Mouse (Mus musculus): ENCODE data around the gene Ddhd1. TPM values are rescaled to one million over a fixed set of nuclear protein-coding genes. Genes with fewer than 3 reads are reported as not detected.

Ddhd1 gene
- polyA plus RNA-seq, 1 experiment, result 5.5 TPM

- Histone ChIP-seq H3K36me3 (ENCODE audit: control insufficient read depth, insufficient read depth) (no peaks in the 10 kb centered on the region), H3ac (ENCODE audit: control insufficient read depth, insufficient read length) (no peak overlapping the region), H3K4me2 (ENCODE audit: low read depth) (no peak overlapping the region), H3K27me3 (ENCODE audit: control insufficient read depth, insufficient read depth, insufficient read length) (no peaks in the 10 kb centered on the region), H3K79me2 (ENCODE audit: control insufficient read depth, insufficient read depth) (no peaks in the 10 kb centered on the region), H3K4me3 (no peak overlapping the region)
- no peak for TF ChIP-seq MAX (IDR thresholded peaks at IDR 0.05; ENCODE audit: low read depth)
- no peak for TF ChIP-seq TCF12 (IDR thresholded peaks at IDR 0.05; ENCODE audit: insufficient read depth, poor library complexity, severe bottlenecking)
- no peak for TF ChIP-seq USF1 (IDR thresholded peaks at IDR 0.05; ENCODE audit: low read depth)
- TF ChIP-seq MYOD1 (IDR thresholded peaks at IDR 0.05; ENCODE audit: control insufficient read depth in 1 of 3, insufficient read length in 2 of 3, low read depth in 2 of 3), result no peak
- TF ChIP-seq CEBPB (IDR thresholded peaks at IDR 0.05; ENCODE audit: insufficient read depth, poor library complexity, severe bottlenecking), result no peak
- no peak for TF ChIP-seq TCF3 (IDR thresholded peaks at IDR 0.05; ENCODE audit: insufficient read length, low read depth)
- no peak for TF ChIP-seq REST (IDR thresholded peaks at IDR 0.05; ENCODE audit: insufficient read depth, insufficient read length)
- TF ChIP-seq POLR2A (IDR thresholded peaks at IDR 0.05; ENCODE audit: insufficient read length, low read depth), result no peak
- no peak for TF ChIP-seq POLR2AphosphoS2 (IDR thresholded peaks at IDR 0.05; ENCODE audit: insufficient read length, low read depth)
- no peak for TF ChIP-seq MYOG (IDR thresholded peaks at IDR 0.05; ENCODE audit: control insufficient read depth in 1 of 3, insufficient read depth in 1 of 3, insufficient read length in 2 of 3, low read depth in 2 of 3)
- TF ChIP-seq E2F4 (IDR thresholded peaks at IDR 0.05; ENCODE audit: insufficient read depth), result no peak
- TF ChIP-seq SRF (IDR thresholded peaks at IDR 0.05; ENCODE audit: control insufficient read depth, insufficient read length, low read depth), result no peak
Measured at GRCm38 (mm10) chr14:45668325-45668724, 10.4 kb upstream of the Ddhd1 start.

GRCm38 (mm10) chr14:45667231-45667630, 9.3 kb upstream of the Ddhd1 start:
- Histone ChIP-seq H3ac (ENCODE audit: control insufficient read depth, insufficient read length) (no peak overlapping the region), H3K4me2 (ENCODE audit: low read depth) (no peak overlapping the region), H3K79me2 (ENCODE audit: control insufficient read depth, insufficient read depth) (no peaks in the 10 kb centered on the region), H3K36me3 (ENCODE audit: control insufficient read depth, insufficient read depth) (no peaks in the 10 kb centered on the region), H3K4me3 (no peak overlapping the region), H3K27me3 (ENCODE audit: control insufficient read depth, insufficient read depth, insufficient read length) (no peaks in the 10 kb centered on the region)
- TF ChIP-seq MYOD1 (IDR thresholded peaks at IDR 0.05; ENCODE audit: control insufficient read depth in 1 of 3, insufficient read length in 2 of 3, low read depth in 2 of 3), result no peak
- no peak for TF ChIP-seq POLR2A (IDR thresholded peaks at IDR 0.05; ENCODE audit: insufficient read length, low read depth)
- TF ChIP-seq CEBPB (IDR thresholded peaks at IDR 0.05; ENCODE audit: insufficient read depth, poor library complexity, severe bottlenecking), result no peak
- no peak for TF ChIP-seq TCF12 (IDR thresholded peaks at IDR 0.05; ENCODE audit: insufficient read depth, poor library complexity, severe bottlenecking)
- TF ChIP-seq POLR2AphosphoS2 (IDR thresholded peaks at IDR 0.05; ENCODE audit: insufficient read length, low read depth), result no peak
- TF ChIP-seq USF1 (IDR thresholded peaks at IDR 0.05; ENCODE audit: low read depth), result no peak
- no peak for TF ChIP-seq TCF3 (IDR thresholded peaks at IDR 0.05; ENCODE audit: insufficient read length, low read depth)
- no peak for TF ChIP-seq REST (IDR thresholded peaks at IDR 0.05; ENCODE audit: insufficient read depth, insufficient read length)
- TF ChIP-seq MYOG (IDR thresholded peaks at IDR 0.05; ENCODE audit: control insufficient read depth in 1 of 3, insufficient read depth in 1 of 3, insufficient read length in 2 of 3, low read depth in 2 of 3), result no peak
- no peak for TF ChIP-seq E2F4 (IDR thresholded peaks at IDR 0.05; ENCODE audit: insufficient read depth)
- no peak for TF ChIP-seq MAX (IDR thresholded peaks at IDR 0.05; ENCODE audit: low read depth)

- Histone ChIP-seq H3K4me3 (no peak overlapping the region), H3ac (ENCODE audit: control insufficient read depth, insufficient read length) (no peak overlapping the region), H3K27me3 (ENCODE audit: control insufficient read depth, insufficient read depth, insufficient read length) (no peaks in the 10 kb centered on the region), H3K36me3 (ENCODE audit: control insufficient read depth, insufficient read depth) (no peaks in the 10 kb centered on the region), H3K4me2 (ENCODE audit: low read depth) (no peak overlapping the region), H3K79me2 (ENCODE audit: control insufficient read depth, insufficient read depth) (peaks cover 3% of the 10 kb centered on the region)
- TF ChIP-seq TCF12 (IDR thresholded peaks at IDR 0.05; ENCODE audit: insufficient read depth, poor library complexity, severe bottlenecking) (no peak), TCF3 (IDR thresholded peaks at IDR 0.05; ENCODE audit: insufficient read length, low read depth) (no peak), REST (IDR thresholded peaks at IDR 0.05; ENCODE audit: insufficient read depth, insufficient read length) (no peak), MYOD1 (IDR thresholded peaks at IDR 0.05; ENCODE audit: control insufficient read depth in 1 of 3, insufficient read length in 2 of 3, low read depth in 2 of 3) (no peak), USF1 (IDR thresholded peaks at IDR 0.05; ENCODE audit: low read depth) (no peak), E2F4 (IDR thresholded peaks at IDR 0.05; ENCODE audit: insufficient read depth) (no peak), POLR2AphosphoS2 (IDR thresholded peaks at IDR 0.05; ENCODE audit: insufficient read length, low read depth) (no peak), MYOG (IDR thresholded peaks at IDR 0.05; ENCODE audit: control insufficient read depth in 1 of 3, insufficient read depth in 1 of 3, insufficient read length in 2 of 3, low read depth in 2 of 3) (no peak), MAX (IDR thresholded peaks at IDR 0.05; ENCODE audit: low read depth) (no peak), POLR2A (IDR thresholded peaks at IDR 0.05; ENCODE audit: insufficient read length, low read depth) (no peak), CEBPB (IDR thresholded peaks at IDR 0.05; ENCODE audit: insufficient read depth, poor library complexity, severe bottlenecking) (no peak), SRF (IDR thresholded peaks at IDR 0.05; ENCODE audit: control insufficient read depth, insufficient read length, low read depth) (no peak)
Measured at GRCm38 (mm10) chr14:45661575-45661974, 3.6 kb upstream of the Ddhd1 start.

GRCm38 (mm10) chr14:45660315-45660714, 2.4 kb upstream of the Ddhd1 start:
- H3K27me3 ChIP-seq (ENCODE audit: control insufficient read depth, insufficient read depth, insufficient read length), result no peaks in the 10 kb centered on the region
- H3K4me3 ChIP-seq, result no peak overlapping the region
- no peak overlapping the region for H3K4me2 ChIP-seq (ENCODE audit: low read depth)
- H3ac ChIP-seq (ENCODE audit: control insufficient read depth, insufficient read length), result no peak overlapping the region
- peaks cover 10% of the 10 kb centered on the region for H3K79me2 ChIP-seq (ENCODE audit: control insufficient read depth, insufficient read depth)
- no peaks in the 10 kb centered on the region for H3K36me3 ChIP-seq (ENCODE audit: control insufficient read depth, insufficient read depth)
- TF ChIP-seq POLR2AphosphoS2 (IDR thresholded peaks at IDR 0.05; ENCODE audit: insufficient read length, low read depth), result no peak
- TF ChIP-seq MAX (IDR thresholded peaks at IDR 0.05; ENCODE audit: low read depth), result no peak
- no peak for TF ChIP-seq E2F4 (IDR thresholded peaks at IDR 0.05; ENCODE audit: insufficient read depth)
- TF ChIP-seq TCF12 (IDR thresholded peaks at IDR 0.05; ENCODE audit: insufficient read depth, poor library complexity, severe bottlenecking), result no peak
- no peak for TF ChIP-seq TCF3 (IDR thresholded peaks at IDR 0.05; ENCODE audit: insufficient read length, low read depth)
- no peak for TF ChIP-seq USF1 (IDR thresholded peaks at IDR 0.05; ENCODE audit: low read depth)
- no peak for TF ChIP-seq REST (IDR thresholded peaks at IDR 0.05; ENCODE audit: insufficient read depth, insufficient read length)
- TF ChIP-seq SRF (IDR thresholded peaks at IDR 0.05; ENCODE audit: control insufficient read depth, insufficient read length, low read depth), result no peak
- TF ChIP-seq MYOG (IDR thresholded peaks at IDR 0.05; ENCODE audit: control insufficient read depth in 1 of 3, insufficient read depth in 1 of 3, insufficient read length in 2 of 3, low read depth in 2 of 3), result no peak
- no peak for TF ChIP-seq POLR2A (IDR thresholded peaks at IDR 0.05; ENCODE audit: insufficient read length, low read depth)
- TF ChIP-seq CEBPB (IDR thresholded peaks at IDR 0.05; ENCODE audit: insufficient read depth, poor library complexity, severe bottlenecking), result no peak
- TF ChIP-seq MYOD1 (IDR thresholded peaks at IDR 0.05; ENCODE audit: control insufficient read depth in 1 of 3, insufficient read length in 2 of 3, low read depth in 2 of 3), result no peak

All from myocyte (in vitro differentiated cells).